Mouse (Mus musculus): ENCODE data around the gene Cd68.

Cd68 gene

DNA sequence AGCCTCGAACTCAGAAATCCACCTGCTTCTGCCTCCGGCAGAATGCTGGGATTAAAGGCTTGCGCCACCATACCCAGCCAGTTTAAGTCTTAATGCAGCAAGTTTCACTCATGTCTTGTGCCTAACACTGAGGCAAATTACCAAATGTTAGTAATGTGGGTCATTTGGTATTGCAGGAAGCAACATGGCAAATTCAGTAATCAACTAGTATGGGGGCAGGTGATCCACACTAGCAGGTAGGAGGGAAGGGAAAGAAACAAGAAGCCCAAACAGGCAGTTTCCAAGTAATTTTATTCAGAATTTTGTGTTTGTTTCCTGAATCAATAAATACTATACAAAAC is 682 bp upstream of the Cd68 start:
- no peak for DNase-seq (ENCODE audit: inconsistent ontology term)

DNA sequence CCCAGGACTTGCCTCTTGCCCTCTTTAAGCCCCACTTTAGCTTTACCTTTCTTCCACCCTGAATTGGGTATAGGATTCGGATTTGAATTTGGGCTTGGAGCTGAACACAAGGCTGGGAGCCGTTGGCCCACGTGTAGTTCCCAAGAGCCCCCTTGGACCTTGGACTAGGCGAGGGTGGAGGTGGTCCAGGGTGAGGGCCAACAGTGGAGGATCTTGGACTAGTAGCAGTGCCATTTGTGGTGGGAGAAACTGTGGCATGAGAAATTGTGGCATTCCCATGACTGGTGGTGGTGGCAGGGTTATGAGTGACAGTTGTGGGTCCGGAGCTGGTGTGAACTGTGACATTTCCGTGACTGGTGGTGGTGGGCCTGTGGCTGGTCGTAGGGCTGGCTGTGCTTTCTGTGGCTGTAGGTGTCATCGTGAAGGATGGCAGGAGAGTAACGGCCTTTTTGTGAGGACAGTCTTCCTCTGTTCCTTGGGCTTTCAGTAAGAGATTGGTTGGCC is 444 bp downstream of the Cd68 start:
- DNase-seq (ENCODE audit: inconsistent ontology term): no peak

DNA sequence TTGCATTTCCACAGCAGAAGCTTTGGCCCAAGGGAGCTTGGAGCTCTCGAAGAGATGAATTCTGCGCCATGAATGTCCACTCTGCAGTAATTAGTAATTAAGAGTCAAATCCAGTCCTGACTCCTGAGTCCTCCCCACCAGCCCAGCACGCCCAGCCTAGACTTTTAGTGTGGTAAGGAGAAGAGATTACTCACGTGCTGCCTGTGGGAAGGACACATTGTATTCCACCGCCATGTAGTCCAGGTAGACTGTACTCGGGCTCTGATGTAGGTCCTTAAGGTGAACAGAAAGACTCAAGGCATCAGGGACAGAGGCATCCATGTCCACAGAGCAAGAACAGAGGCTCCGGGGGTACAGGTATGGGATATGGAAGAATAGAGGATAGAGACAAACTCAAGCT is 1.1 kb downstream of the Cd68 start:
- no peak for DNase-seq (ENCODE audit: inconsistent ontology term)

DNA sequence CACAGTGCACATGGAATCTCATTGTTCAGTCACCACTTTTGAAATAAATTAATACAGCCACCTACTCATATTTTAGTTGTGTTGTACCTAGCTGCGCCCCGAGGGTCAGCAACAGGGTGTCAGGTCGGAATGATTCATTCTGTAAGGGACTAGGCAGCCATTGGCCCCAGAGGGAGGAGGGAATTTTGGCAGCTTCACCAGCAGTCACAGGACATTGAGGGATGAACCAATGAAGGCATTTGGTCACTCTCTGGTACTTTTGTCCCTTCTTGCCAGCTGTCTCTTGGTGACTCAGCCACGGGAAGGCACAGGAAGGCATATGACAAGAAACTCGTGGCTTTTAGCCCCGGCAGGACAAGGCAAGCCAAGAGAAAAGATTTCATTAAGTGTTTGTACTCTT is 2.2 kb downstream of the Cd68 start:
- peak; percentile 81 for DNase-seq (ENCODE audit: inconsistent ontology term)

DNA sequence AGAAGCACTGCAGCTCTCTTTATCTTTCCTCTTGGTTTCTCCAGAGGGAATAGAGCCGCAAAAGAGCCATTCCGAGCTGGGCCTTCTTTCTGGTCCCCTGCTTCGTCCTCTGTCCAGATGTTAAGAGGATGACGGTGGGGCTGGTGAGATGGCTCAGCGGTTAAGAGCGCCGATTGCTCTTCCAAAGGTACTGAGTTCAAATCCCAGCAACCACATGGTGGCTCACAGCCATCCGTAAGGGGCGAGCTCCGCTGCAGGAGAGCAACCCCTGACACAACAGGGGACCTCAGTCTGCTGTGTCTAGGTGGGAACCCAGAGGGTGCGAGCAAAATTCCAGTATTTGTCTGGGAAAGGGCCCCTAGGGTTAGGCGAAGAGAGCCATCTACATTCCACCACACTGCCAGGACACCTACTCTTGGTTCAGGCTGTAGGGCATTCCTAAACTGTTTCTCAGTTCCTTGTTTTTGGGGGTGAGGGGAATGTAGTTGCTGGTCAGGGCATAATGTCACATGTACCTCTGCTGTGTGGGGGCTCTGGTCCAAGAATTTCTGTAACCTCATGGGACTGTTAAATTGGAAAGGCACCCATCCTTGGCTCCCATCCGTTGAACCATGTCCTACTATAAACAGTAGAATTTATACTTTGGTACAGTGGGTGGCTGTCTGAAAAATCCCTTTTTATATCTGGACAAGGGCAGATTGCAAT is 2.8 kb downstream of the Cd68 start:
- DNase-seq (ENCODE audit: inconsistent ontology term): no peak

DNA sequence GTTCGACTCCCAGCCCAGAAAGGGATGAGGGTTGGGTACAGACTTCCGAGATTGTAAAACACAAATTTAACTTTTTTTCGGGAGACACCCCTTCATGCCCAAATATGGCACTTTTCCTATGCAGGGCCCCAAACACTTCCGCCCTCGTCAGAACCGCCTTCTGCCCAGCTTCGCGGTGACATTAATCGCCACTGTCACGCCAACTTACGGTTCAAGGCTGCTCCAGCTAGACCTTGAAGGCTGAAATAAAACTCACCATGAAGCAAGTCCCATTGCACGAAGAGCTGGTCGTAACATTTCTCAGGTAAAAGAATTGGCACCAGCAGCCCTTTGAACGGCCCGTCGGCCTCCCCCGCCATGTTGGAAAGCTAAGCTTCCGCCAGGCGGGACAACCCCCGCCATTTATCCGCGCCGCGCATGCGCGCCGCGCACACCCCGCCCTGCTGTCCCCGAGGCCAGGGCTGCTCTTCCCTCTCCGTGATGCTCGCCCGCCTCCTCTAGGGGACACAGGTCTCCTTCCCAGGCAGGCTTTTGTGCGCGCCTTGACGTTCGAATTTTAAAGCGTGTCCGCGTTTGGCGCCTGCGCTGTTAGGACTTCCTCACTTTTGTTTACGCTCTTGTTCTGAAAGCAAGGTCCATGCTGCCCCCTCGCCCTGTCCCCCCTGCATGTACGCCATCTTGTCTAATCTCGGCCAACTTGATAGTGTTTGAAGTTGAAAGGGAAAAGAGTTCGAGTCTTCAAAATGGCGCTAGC is 3.6 kb downstream of the Cd68 start, which contains the start of gene Mpdu1:
Gene Mpdu1 (minus strand): TSS at position 430 of the 754 bp plus-strand sequence.
- peak; percentile 98 for DNase-seq (ENCODE audit: inconsistent ontology term)

DNA sequence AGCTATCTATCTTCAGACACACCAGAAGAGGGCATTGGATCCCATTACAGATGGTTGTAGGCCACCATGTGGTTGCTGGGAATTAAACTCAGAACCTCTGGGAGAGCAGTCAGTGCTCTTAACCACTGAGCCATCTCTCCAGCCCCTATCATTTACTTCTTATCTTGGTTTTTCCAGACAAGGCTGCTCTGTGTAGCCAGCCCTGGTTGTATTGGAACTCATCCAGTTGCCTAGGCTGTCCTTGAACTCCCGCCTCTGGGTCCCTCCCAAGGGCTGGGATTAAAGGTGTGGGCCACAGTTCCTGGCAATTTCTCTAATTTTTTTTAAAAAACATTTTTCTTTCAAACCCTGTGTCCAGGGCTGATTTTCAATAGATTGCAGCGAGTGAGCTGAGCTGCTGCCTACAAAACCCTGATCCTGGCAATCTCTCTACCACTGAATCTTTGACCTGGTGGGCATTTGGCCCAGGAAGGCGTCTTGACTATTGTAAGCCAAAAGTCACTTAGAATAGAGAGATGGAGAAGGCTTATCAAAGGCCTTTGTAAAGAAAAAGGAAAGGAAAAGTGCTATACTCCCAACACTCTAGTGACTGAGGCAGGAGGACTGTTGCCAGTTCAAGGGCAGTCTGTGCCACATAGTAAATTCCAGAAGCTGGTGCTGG is 4.6 kb downstream of the Cd68 start:
- DNase-seq (ENCODE audit: inconsistent ontology term): no peak

DNA sequence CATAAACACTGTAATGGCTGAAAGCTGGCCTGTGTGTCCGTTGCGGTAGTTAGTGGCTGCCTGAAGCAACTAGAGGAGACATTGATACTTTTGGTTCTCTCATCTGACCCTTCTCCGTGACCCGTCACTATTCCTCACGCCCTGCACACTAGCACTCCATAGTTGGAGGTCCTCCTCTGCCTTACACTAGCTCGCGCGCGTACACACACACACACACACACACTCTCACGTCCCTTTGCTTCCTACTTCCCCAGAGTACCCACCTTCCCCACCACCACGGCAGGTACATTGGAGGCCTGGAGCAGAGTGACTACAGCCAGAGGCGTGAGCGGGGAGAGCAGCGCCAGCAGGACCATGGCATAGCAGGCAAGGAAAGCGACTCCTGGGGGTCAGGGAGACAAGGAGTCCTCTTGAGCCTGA is 8.5 kb downstream of the Cd68 start:
- no peak for DNase-seq (ENCODE audit: inconsistent ontology term)

DNA sequence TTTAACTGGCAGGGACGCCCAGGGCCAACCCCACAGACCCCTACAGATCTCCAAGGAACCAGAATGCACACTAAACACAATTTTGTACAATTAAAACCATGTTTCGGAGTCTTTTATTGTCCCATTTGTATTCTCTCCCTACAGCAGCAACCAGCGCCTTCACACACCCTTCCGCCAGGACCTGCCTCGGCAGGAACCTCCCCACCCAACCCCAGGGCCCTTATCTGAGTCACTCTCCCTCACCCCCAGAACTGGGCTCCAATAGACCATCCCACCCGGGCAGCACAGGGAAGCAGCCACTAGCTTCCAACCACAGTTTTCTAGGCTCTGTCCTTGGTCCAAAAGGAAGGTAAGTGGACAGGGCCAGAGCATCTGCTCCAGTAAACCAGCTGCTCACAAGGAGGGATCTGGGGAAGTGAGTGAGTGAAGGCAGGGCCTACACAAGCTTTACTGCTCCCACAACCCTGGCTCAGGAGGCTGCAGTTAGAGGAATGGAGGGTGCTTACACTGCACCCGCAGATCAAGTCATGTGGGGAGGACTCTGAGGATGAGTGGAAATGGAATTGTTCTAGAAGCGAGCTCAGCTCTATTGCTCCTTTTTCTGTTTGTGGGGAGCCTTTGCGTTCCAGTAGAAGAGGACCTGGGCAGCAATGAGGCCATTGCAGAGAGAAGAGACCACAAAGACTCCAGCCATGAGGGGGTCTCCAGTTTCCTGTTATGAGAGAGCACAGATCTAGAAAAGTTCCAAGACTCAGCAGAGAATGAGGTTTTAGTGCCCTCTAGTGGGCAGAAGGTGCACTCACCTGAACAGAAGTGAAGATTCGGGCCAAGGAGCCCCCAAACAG is 9.1 kb downstream of the Cd68 start:
- DNase-seq (ENCODE audit: inconsistent ontology term): no peak

DNA sequence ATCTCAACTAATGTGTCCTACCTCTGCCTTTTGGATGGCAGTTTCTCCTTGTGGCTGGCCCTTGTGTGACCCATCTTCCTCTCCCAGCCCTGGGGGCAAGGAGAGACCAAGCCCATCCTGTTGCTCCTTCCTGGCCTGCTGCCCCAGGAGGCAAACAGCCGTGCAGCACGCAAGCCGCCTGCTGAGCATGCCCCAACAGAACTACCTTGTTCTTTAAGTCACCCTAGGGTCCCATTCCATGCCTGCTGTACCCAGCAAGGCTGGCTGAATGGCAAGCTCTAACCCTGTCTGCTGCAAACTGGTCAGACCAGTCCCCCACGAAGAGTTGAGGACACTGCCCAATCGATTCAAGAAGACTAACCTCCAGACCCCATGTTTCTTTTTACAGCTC is 9.9 kb downstream of the Cd68 start:
- DNase-seq (ENCODE audit: inconsistent ontology term): no peak

DNA sequence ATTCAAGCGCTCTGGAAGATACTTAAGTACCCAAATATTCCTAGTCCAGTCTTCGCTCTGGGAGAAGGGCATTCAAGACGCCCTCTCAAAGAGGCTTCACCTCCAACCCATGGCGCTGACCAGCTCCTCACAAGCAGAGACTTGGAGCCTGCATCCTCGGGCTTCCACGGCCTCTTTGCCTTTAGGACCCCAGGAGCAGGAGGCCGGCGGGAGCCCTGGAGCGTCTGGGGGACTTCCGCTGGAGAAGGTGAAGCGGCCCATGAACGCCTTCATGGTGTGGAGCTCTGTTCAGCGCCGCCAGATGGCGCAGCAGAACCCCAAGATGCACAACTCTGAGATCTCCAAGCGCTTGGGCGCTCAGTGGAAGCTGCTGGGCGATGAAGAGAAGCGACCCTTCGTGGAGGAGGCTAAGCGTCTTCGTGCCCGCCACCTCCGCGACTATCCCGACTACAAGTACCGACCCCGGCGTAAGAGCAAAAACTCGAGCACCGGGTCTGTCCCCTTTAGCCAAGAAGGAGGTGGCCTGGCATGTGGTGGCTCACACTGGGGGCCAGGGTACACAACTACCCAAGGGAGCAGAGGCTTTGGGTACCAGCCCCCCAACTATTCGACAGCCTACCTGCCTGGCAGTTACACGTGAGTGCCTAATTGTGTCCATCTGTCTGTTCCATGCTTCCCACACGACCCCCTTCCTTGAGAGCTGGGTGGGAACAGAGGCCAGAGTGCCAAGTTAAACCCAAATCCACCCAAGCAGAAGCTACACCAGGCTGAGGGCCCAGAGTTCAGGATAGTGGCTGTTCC is 10.5 kb downstream of the Cd68 start, which contains the start of gene Sox15:
Gene Sox15 (plus strand): TSS at position 51 of the 801 bp plus-strand sequence.
- DNase-seq (ENCODE audit: inconsistent ontology term): peak; percentile 60

DNA sequence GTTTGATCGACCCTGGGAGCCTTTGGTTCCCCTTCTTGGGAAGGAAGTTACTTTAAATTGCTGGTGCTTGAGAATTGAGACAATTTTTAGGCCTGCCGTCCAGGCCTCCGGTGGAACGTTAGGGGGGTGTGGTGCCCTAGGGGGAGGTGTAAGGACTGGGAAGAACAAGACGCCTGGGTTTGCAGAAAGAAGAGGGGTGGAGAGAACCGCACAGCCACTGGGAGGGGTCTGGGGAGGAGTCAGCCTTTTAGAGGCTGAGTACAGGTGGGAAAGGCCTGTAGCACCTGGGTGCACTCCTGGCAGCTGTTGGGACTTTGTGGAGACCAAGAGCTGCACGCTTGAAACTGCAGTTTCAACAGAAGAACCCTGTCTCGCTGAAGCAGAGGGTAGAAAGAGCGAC is 11.2 kb downstream of the Cd68 start:
- DNase-seq (ENCODE audit: inconsistent ontology term): no peak

DNA sequence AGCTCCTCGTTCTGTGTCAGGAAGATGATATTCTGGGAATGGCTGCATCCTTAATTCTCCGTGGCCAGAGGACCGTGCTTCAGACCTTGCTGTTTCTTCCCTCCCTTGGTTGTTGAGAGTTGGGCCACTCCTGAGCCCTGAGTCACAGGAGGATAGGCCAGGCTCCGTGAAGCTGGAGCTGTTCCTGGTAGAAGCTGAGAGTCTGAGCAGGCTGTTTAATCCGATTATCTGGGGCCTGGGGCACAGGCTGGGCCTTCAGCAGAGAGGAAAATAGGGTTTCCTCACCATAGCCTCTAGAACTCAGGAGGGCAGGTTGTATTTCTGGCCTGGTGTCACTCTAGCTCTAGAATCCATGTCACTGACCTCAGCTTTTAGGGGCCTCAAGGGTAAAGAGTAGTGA is 12.6 kb downstream of the Cd68 start:
- no peak for DNase-seq (ENCODE audit: inconsistent ontology term)

DNA sequence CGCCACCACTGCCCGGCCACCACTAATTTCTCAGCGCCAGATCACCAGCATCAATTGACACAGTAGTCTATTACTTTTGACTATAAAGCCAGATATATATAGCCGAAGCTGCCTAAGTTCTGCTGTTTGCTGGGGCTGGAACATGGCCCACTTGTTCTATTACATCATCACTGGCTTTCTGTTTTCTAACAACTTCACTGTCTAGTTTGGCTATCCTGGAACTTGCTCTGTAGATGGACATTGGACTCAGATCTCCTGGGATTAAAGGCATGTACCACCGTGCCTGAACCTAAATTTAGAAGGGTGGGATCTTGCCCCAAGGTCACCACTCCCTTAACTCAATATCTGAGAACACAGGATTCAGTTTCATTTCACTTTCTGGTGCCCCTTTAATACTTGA is 20.1 kb downstream of the Cd68 start:
- no peak for DNase-seq (ENCODE audit: inconsistent ontology term)

DNA sequence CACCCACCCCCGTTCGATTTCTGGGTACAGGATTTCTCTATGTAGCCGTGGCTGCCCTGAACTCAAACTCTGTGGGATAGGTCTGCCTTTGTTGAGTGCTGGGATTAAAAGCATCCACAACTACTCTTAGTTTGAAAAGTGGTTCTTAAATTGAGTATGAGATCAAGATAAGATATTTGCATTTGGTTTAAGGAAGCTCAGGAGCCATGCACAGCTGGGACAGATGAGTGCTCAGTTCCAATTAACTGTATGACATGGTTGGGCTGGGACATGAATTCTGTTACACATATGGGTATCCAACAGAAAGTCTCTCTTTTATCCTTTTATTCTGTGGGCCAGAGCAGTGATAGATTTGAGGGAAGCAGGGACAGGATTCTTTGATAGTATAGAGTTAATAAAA is 30.5 kb downstream of the Cd68 start:
- DNase-seq (ENCODE audit: inconsistent ontology term): no peak

DNA sequence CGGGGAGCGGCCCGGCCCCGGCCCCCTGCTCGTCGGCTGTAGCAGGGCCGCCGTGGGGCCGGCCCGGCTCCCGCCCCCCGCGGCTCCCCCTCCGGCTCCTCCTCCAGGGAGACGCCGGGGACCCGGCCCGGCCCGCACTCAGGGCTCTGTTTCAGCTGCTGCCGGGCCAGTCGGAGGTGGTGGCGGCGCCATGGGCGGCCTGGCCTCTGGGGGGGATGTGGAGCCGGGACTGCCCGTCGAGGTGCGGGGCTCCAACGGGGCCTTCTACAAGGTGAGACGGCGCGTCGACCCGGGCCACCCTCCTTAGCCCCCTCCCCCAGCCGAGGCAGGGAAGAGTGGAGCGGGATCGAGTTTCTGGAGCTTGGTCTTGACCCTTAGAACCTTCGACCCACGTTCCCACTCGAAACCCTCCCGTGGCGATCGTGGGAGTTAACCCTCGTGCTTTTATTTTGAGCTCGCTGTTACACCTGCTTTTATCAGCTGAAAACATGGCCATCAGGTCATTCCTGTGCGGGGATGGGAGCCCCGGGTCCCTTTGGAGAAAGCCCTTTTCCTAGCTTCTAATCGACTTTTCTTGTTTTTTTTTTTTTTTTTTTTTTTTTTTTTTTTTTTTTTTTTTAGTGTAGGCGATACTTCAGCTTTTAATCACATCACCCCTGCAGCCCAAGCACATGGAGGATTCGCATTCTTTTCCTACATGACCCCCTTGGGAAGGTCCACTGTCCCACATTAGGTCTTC is 32.7 kb downstream of the Cd68 start:
- no peak for DNase-seq (ENCODE audit: inconsistent ontology term)

DNA sequence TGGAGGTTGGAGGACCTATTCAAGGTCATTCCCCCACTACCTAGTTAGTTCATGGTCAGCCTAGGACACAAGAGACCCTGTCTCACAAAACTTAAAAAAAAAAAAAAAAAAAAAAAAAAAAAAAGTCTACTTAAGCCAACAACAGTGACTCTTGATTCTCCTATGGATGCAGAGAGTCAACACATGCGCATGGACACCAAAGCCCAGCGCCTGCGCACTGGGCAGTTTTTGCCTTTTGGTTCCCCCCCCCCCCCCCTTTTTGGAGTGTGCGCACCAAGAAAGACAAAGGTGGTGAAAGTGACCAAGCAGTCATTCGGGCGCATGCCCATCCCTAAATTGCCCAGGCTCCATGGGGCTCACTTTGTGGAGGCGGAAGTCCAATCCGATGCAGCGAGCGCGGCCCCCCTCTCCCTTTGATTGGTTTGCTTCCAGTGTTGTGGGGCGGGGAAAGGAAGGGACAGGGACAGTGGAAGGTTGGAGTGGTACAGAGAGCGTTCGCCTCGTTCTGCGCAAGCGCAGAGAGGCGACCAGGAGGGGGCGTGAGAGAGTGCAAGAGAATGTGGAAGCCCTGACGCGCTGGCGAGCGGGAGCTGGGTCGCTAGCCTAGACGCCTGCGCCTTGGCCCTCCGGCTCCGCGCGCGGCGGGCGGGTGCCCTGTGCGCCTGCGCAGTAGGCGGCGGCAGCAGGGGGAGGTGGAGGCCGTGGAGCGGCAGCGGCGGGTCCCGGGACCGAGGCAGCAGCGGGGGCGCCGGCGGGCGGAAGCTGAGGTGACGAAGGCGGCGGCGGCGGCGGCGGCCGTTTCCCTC is 33.5 kb downstream of the Cd68 start, which contains the start of gene Fxr2:
Gene Fxr2 (plus strand): TSS at position 707 of the 806 bp plus-strand sequence.
- peak; percentile 100 for DNase-seq (ENCODE audit: inconsistent ontology term)

DNA sequence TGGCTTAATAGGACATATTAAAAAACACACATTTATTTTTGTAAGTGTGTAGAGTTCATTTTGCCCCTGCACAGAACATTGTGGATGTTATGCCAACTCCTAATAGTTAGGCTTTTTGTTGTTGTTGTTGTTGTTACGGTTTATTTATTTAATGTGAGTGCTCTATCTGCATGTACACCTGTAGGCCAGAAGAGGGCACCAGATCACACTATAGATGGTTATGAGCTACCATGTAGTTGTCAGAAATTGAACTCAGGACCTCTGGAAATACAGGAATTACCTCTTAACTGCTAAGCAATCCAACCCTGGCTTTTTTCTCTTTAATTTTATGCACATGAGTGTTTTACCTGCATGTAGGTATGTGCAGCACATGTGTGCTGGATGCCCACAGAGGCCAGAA is 36.2 kb downstream of the Cd68 start:
- DNase-seq (ENCODE audit: inconsistent ontology term): no peak

DNA sequence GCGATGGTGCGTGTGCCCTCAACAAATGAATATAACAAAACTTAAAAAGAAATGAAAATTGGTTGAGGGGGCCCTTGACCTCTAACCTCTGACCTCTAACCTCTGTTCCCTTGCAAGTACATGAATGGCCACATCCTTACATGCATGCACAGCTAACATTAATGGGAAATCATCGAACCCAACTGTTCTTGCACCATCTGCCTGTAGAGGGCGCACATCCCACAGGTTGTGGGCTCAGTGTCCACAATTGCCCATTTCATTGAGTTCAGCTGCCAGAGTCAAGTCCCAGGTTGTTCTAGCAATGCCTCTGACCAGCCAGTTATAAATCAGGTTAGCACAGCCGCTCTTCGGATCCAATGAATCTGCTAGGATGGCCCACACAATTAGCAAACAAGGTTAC is 37.7 kb downstream of the Cd68 start:
- DNase-seq (ENCODE audit: inconsistent ontology term): peak; percentile 70
